Mouse (Mus musculus): ENCODE measurements around the gene Pdcd11.

Pdcd11 gene

GRCm38 (mm10) chr19:47090550-47091156 is at the start of gene Pdcd11, which contains the start of gene Usmg5:
Pdcd11 (plus strand) TSS chr19:47090768.
Usmg5 (minus strand) TSS chr19:47090647.
- DNase-seq, result peak; percentile 93

- DNase-seq, result no peak
Measured at GRCm38 (mm10) chr19:47043608-47044007, 47.0 kb upstream of the Pdcd11 start.

GRCm38 (mm10) chr19:47046343-47046742 is 44.2 kb upstream of the Pdcd11 start:
- no peak for DNase-seq

GRCm38 (mm10) chr19:47047236-47047833 is 43.2 kb upstream of the Pdcd11 start:
- DNase-seq, result no peak

- no peak for DNase-seq
Measured at GRCm38 (mm10) chr19:47049061-47049460, 41.5 kb upstream of the Pdcd11 start.

GRCm38 (mm10) chr19:47049840-47050239 is 40.7 kb upstream of the Pdcd11 start:
- no peak for DNase-seq

- peak; percentile 85 for DNase-seq
Measured at GRCm38 (mm10) chr19:47050271-47051032, 40.1 kb upstream of the Pdcd11 start, which contains the start of gene Pcgf6. Pcgf6 (minus strand) TSS chr19:47050906.

GRCm38 (mm10) chr19:47052927-47053326 is 37.6 kb upstream of the Pdcd11 start:
- DNase-seq, result no peak

- no peak for DNase-seq
Measured at GRCm38 (mm10) chr19:47053471-47053870, 37.1 kb upstream of the Pdcd11 start.

- no peak for DNase-seq
Measured at GRCm38 (mm10) chr19:47057684-47058083, 32.9 kb upstream of the Pdcd11 start.

GRCm38 (mm10) chr19:47065860-47066259 is 24.7 kb upstream of the Pdcd11 start:
- DNase-seq, result no peak

GRCm38 (mm10) chr19:47067096-47067882 is 23.3 kb upstream of the Pdcd11 start, which contains the start of gene Taf5:
Taf5 (plus strand) TSS chr19:47067746.
- peak; percentile 98 for DNase-seq

- DNase-seq, result peak; percentile 93
Measured at GRCm38 (mm10) chr19:47067924-47068611, 22.5 kb upstream of the Pdcd11 start.

- no peak for DNase-seq
Measured at GRCm38 (mm10) chr19:47088226-47088625, 2.3 kb upstream of the Pdcd11 start.

- peak; percentile 16 for DNase-seq
Measured at GRCm38 (mm10) chr19:47089718-47090525, 646 bp upstream of the Pdcd11 start.

- DNase-seq, result no peak
Measured at GRCm38 (mm10) chr19:47101080-47101479, 10.5 kb downstream of the Pdcd11 start.

- DNase-seq, result no peak
Measured at GRCm38 (mm10) chr19:47104641-47105271, 14.2 kb downstream of the Pdcd11 start.

- DNase-seq, result no peak
Measured at GRCm38 (mm10) chr19:47118634-47119033, 28.1 kb downstream of the Pdcd11 start.

GRCm38 (mm10) chr19:47121054-47121453 is 30.5 kb downstream of the Pdcd11 start:
- DNase-seq, result no peak

- DNase-seq, result peak; percentile 60
Measured at GRCm38 (mm10) chr19:47122802-47123201, 32.2 kb downstream of the Pdcd11 start.

- DNase-seq, result no peak
Measured at GRCm38 (mm10) chr19:47128164-47128563, 37.6 kb downstream of the Pdcd11 start.
